Mouse (Mus musculus) MEL (cell line): ENCODE data around the gene Tmem237.

Source experiments
- CTCF ChIP-seq, 3 experiments: IDR thresholded peaks in 2 of 3; conservative IDR thresholded peaks in 1 of 3; 2 replicates each; pipeline ENCODE4 v1.5.1; 2011 to 2012; ENCODE audit warnings: low read length in 3 of 3, low read depth in 2 of 3, mild to moderate bottlenecking in 2 of 3, improper control_type of control experiment in 1 of 3, inconsistent platforms in 1 of 3, mixed read lengths in 1 of 3, moderate library complexity in 1 of 3; ENCODE audit not compliant: control insufficient read depth in 1 of 3, insufficient read depth in 1 of 3, poor library complexity in 1 of 3, severe bottlenecking in 1 of 3
- POLR2AphosphoS2 ChIP-seq: IDR thresholded peaks from 2 replicates; pipeline ENCODE4 v1.6.1; 2011; ENCODE audit warnings: low read length, improper control_type of control experiment
- SIN3A ChIP-seq: IDR thresholded peaks from 2 replicates; pipeline ENCODE4 v1.6.1; 2012; ENCODE audit warnings: low read length, improper control_type of control experiment, inconsistent platforms
- ZMIZ1 ChIP-seq: IDR thresholded peaks from 2 replicates; pipeline ENCODE4 v1.6.1; 2012; ENCODE audit warnings: low read depth, mild to moderate bottlenecking, inconsistent platforms, low read length, improper control_type of control experiment, moderate library complexity

DNA sequence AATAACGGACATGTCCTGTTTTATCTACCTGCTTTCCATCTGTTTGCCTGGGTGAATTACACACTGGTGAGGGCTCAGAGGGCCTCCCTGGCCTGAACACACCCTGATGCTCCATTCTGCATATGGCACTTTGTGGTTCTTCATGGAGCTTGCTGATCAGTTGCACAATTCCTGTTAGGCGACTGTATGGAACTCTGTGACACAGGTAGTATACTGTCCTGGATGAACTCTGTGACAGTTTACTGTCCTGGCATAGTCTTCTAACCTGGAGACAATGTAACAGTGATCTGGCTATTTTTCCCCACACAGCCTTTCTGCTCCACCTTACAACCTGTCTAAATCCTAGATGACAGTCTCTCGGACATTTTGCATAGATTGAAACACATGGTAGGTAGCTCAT lies 38.9 kb upstream of the Tmem237 start:
- no peak for TF ChIP-seq CTCF (IDR thresholded peaks at IDR 0.05 in 2 of 3, conservative IDR thresholded peaks at IDR 0.05 in 1 of 3; ENCODE audit: control insufficient read depth in 1 of 3, insufficient read depth in 1 of 3, low read depth in 2 of 3, low read length in 3 of 3, poor library complexity in 1 of 3, severe bottlenecking in 1 of 3)
- TF ChIP-seq POLR2AphosphoS2: no peak
- TF ChIP-seq SIN3A: no peak
- TF ChIP-seq ZMIZ1: no peak
